Mouse (Mus musculus) erythroblast, embryonic 14.5 days (primary cell): ENCODE results near the gene Thsd4.

Experiments used
- GATA1 ChIP-seq: IDR thresholded peaks from 2 replicates; pipeline ENCODE4 v1.6.1; 2012; ENCODE audit warnings: low read length, inconsistent platforms, mixed read lengths
- TAL1 ChIP-seq: IDR thresholded peaks from 3 replicates; pipeline ENCODE4 v1.6.1; 2012; ENCODE audit warnings: low read length, inconsistent platforms, mixed read lengths

GRCm38 (mm10) chr9:60117831-60118230, 404.0 kb downstream of the Thsd4 start:
- TF ChIP-seq TAL1: no peak
- no peak for TF ChIP-seq GATA1
